Comparison of ENCODE assay signal across 25 mouse cellular contexts in the genomic region with DNA sequence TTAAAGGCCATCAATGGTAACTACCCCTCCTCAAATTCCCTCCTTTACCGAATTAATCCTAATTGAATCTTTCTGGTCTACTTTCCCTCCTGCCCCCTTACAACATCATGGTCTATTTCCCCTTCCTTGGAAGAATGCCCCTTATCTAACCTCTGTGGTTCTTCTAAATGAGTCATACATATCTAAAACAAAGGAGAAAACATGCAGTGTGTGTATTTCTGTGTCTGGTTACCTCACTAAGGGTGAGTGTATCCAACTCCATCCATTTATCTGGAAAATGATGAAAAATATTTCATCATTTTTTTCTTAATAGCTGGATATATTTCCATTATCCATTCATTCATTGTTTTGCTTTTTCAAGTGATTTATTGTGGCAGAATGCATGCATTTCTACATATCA.
"Had no signal": no experiment of that assay in that cellular context is flagged by ENCODE, and none has a peak within 500 bp of the region (broad histone marks: within the 10 kb centered on the region; RNA-seq: fewer than 3 reads in every experiment).

No protein-coding gene starts in this region.

- H3K9ac ChIP-seq: heart, embryonic 13.5 days; heart, embryonic 15.5 days; hindbrain, embryonic 13.5 days; hindbrain, embryonic 15.5 days; kidney, embryonic 15.5 days; limb, embryonic 13.5 days; limb, embryonic 15.5 days; liver, embryonic 12.5 days; liver, embryonic 14.5 days had no signal

- DNase-seq: gastrocnemius, adult 2 months; gastrocnemius, postnatal 10 days; gastrocnemius, postnatal 25 days; heart, adult 11 months; heart, adult 2 months; heart, postnatal 14 days; heart, postnatal 36 days; kidney, adult 11 months; kidney, adult 2 months; kidney, adult 9 months; kidney, postnatal 14 days; kidney, postnatal 36 days; layer of hippocampus, adult 9-11 months; layer of hippocampus, postnatal 36 days had no signal

- H3K27me3 ChIP-seq: heart, embryonic 13.5 days; heart, embryonic 15.5 days; hindbrain, embryonic 13.5 days; hindbrain, embryonic 15.5 days; kidney, embryonic 15.5 days; limb, embryonic 13.5 days; limb, embryonic 15.5 days; liver, embryonic 12.5 days had no signal

- H3K9me3 ChIP-seq: heart, embryonic 13.5 days; heart, embryonic 15.5 days; hindbrain, embryonic 13.5 days; hindbrain, embryonic 15.5 days; kidney, embryonic 15.5 days; limb, embryonic 13.5 days; limb, embryonic 15.5 days; liver, embryonic 12.5 days had no signal

- H3K4me3 ChIP-seq: gastrocnemius, adult 2 months; heart, adult 2 months; heart, embryonic 13.5 days; heart, embryonic 15.5 days; hindbrain, embryonic 13.5 days; hindbrain, embryonic 15.5 days; kidney, embryonic 15.5 days; limb, embryonic 13.5 days; limb, embryonic 15.5 days; liver, embryonic 12.5 days had no signal

- H3K27ac ChIP-seq: gastrocnemius, adult 2 months; hindbrain, embryonic 13.5 days; hindbrain, embryonic 15.5 days; hindbrain, postnatal 0 days; kidney, embryonic 15.5 days; kidney, postnatal 0 days; limb, embryonic 13.5 days; limb, embryonic 15.5 days; liver, embryonic 12.5 days; liver, embryonic 14.5 days had no signal

- H3K36me3 ChIP-seq: heart, embryonic 13.5 days; heart, embryonic 15.5 days; hindbrain, embryonic 13.5 days; hindbrain, embryonic 15.5 days; kidney, embryonic 15.5 days; limb, embryonic 13.5 days; limb, embryonic 15.5 days; liver, embryonic 12.5 days had no signal

- H3K4me1 ChIP-seq: hindbrain, embryonic 13.5 days; hindbrain, embryonic 15.5 days; kidney, embryonic 15.5 days; liver, embryonic 12.5 days had no signal
